Mouse (Mus musculus) cortical plate, adult 2 months (tissue): ENCODE measurements around the gene Samd13.

ENCODE experiments used
- CTCF ChIP-seq: fragments of 200-500 bp; IDR thresholded peaks from 2 replicates; pipeline ENCODE4 v1.5.1; 2011; ENCODE audit warnings: mild to moderate bottlenecking, control low read depth, low read length; ENCODE audit not compliant: insufficient read depth; ENCODE audit errors: extremely low read depth
- POLR2A ChIP-seq: fragments of 200-500 bp; IDR thresholded peaks from 2 replicates; pipeline ENCODE4 v1.6.1; 2011; ENCODE audit warnings: mild to moderate bottlenecking, low read length, control low read depth; ENCODE audit not compliant: insufficient read depth; ENCODE audit errors: extremely low read depth

GRCm38 (mm10) chr3:146700051-146700450, 14.7 kb upstream of the Samd13 start:
- TF ChIP-seq CTCF (no peak), POLR2A (no peak)
